Mouse (Mus musculus) right cerebral cortex, postnatal 14 days (tissue): ENCODE data around the gene 4931406C07Rik.

Experiments
- DNase-seq: peaks from one replicate; pipeline ENCODE4 v3.0.0; 2022

Gene 4931406C07Rik

DNA sequence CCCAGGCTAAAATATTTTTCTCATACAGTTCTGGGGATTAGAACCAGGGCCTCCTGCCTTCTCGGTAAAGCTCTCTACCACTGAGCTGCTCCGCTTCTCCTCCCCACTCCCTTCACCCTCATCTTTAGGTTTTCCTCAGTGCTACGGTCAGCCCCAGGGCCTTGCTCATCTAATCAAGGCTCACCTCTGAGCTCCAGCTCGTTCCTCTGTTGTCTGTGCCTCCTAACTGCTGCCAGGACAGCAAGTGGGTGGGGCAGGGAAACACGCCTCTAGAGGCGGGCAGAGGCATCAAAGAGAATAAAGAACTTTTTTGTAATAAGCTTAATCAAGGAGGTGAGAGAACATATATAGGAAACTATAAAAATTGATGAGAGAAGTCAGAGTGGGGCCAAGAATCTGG lies 18.4 kb downstream of the 4931406C07Rik start:
- DNase-seq = no peak

DNA sequence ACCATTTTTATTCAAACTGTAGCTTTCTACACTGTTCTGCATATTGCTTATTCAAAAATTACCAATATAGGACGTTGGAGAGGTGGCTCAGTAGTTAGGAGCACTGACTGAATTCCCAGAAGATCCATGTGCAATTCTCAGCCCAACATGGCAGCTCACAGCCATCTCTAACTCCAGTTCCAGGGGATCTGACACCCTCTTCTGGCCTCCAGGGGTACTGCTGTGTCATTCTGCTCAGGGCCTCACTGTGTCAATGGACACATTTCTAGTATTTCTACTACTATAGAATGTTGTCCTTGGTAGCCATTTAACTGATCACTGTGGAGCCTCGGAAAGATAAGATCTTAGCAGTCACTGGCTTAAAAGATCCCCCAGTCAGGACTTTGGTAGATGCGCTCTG lies 20.8 kb downstream of the 4931406C07Rik start:
- no peak for DNase-seq

DNA sequence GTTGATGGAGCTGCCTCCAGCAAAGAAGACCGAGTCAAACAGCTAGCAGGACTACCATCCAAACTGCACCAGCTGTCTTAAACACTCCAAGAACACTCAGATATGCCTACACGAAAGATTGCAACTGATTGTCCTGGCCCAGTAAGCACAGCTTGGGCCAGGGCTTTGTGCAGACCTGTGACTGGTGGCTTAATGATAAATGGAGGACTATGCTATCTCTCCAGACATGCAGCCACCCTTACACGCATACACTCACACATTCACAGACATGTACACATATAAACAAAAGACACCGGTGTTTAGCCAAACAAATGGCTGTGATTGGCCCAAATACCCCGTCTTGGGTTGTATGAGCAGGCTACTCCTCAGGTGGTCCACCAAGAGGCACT lies 25.8 kb downstream of the 4931406C07Rik start:
- DNase-seq = no peak

DNA sequence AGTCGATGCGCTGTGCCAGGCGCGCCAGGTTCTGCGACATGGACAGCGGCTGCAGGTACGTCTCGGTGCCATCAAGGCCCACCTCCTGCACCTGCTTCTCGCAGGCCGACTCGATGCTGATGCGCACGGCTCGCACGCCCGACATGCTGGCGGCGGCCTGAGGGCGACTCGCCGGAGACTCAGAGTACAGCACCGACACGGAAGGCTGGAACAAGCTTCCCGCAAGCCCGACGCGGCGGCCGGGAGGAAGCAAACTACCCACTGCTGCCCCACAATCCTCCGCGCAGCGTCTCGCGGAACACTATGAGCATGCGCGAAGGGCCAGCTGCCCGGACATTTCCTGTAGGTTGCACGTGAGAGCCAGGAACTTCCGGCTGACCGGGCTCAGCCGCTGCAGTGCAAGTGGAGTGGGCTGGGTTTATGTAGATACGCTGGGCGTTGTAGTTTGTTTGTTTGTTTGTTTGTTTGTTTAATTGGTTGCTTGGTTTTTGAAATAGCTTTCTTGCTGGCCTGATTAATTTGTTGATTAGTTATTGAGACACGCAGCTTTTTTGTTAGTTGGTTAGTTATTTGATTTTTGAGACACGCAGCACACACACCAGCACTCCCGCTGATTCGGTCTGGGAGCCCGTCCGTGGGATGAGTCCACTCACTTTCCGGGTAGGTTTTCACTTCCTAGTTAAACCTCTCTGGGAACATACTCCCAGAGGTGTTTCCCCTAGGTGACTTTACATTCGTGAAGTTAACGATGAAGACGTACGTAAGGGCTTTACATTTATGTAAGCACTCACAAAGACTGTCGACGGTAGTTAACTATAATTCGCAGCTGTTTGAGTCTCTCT lies 26.4 kb downstream of the 4931406C07Rik start, which contains the start of gene Med17:
Gene Med17 (minus strand): TSS at position 283 of the 842 bp plus-strand sequence.
- peak; percentile 93 for DNase-seq

DNA sequence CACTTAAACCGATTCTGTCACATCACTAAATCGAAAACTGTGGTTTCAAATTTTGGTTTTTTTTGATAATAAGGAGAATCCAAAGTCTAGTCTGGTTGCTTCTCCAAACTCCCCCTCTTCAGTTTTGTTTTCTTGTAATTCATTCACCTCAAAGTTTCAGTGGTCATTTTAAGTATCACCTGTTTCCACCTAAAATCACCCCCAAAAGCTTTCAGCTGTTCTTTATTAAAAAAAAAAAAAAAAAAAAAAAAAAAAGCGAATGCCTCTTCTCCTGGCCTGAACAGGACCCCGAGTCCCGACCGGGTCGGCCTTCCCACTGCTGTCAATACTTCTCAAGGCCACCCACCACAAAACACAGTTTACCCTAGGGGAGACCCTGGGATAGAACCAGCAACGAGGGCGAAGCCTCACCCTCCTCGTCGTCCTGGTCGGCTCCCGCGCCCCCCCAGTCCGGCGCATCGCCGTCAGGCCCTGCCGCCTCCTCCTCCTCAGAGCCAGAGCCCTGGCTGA lies 27.1 kb downstream of the 4931406C07Rik start:
- no peak for DNase-seq

DNA sequence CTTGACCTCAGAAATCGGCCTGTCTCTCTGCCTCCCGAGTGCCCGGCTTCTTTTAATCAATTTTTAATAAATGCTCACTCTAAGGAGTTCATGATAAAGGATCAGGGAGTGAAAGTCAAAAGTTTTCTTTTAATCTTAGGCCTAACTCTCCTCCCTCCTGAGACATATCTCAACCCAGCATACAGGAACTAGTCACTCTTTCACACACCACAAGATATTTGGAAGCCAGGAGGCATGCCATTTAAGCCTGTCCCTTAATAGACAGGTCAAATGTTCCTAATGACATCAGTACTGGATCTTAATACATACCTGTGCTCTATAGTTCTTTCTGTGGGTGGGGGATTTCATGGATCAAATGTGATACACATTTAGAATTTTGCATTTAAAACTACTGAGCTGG lies 27.9 kb downstream of the 4931406C07Rik start:
- DNase-seq = no peak

DNA sequence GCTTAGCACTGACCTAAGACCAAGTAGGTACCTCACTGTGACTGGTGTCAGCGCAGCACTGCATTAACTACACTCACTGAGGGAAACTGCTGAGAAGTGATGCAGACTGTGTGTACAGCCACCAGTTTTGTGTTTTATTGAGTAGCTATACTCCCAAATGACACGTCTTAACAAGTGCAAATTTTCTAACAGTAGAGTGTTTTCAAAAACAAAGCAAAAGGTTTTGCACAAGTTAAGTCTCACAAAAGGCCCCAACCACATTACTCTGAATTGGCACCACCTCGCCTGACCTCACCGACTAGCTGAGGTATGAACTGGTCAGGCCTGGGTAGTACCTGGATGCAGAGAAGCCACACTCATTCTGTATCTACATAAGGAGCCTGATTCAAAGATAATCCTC lies 29.4 kb downstream of the 4931406C07Rik start:
- DNase-seq = no peak

DNA sequence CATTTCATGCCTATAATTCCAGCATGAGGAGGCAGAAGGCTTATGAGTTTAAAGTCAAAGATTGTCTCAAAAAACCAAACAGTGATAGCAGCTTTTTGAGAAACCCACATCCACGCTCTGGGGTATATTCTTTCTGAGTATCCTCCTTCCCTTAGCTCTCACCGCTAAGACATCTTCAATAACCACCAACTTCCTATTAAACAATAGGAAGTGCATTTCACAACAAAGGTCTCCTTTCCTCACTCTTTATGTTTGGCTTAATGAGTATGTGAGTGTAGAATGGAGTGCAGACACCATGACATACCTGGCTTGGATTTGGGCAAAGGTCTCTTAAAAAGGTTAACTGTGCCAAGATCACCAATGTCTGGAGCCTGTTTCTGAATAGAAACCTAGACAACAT lies 32.3 kb downstream of the 4931406C07Rik start:
- no peak for DNase-seq

DNA sequence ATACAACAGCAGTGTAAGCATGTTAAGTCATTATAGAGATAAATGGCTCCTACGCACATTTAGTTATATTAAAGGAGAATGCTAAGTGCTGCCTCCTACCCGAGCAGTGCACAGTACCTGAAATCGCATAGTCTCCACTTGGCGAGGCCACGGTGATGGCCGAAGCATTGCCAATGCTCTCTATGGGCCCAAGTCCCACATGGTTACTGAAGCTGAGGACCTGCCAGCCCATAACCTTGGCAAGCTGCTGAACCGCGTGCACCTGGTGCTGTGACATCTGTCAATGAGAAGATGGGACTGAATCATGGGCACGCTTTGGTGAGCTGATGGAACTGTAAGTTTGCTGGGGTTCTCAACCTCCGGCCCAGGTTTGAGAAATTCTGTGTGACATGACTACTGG lies 42.8 kb downstream of the 4931406C07Rik start:
- DNase-seq = no peak

DNA sequence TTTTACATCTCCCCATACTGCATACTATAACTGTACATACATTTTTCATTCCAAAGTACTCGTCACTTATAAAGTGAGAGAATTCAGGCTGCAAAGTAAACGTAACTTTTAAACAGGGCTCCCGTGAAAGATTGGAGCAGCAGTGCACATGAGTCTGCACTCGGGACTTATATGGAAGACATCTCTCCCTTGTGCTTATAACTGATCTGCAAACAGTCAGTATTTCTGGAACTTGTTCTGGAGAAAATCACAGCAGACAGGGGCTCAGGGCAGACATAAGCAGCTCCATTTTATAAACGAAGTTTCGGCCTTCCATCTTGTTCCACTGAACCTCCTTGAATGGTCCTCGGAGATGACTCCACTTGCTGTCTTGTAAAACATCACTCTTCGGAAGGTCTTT lies 44.3 kb downstream of the 4931406C07Rik start:
- DNase-seq = no peak

DNA sequence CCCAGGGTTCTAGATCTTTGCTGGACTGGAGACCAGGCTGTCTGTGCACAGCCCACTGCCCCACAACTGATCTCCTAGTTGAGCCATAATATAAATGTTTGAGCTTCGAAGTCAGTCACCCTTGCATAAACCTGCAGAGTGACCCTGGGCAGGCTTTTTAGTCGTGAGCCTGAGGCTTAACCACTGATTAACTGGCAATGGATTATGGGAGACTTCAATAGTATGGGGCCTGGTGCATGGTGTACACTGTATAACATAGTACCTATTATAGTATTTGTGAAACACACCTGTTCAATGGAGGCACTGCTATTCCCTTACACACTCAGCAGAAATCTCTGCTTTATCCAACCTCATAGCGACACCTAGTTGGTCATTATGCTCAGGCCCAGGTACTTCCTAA lies 50.0 kb downstream of the 4931406C07Rik start:
- DNase-seq = no peak

DNA sequence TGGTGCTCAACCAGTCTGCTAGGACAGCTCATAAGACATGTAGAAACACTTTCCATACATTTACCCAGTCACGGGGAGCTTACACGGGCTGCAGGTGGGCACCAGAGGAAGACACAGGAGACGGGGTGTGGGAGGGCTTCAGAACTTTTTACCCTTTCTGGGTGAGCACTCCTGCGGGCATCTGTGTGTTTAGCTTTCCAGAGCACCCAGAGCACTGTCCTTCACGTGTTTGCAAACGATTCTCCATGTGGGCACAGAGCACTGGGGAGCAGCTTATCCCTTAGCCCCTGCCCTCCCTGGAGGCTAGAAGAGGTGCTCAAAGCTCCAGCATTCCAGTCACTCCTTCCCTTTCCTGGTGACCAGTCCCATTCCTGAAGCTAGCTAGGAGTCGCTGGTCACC lies 51.7 kb downstream of the 4931406C07Rik start:
- no peak for DNase-seq

DNA sequence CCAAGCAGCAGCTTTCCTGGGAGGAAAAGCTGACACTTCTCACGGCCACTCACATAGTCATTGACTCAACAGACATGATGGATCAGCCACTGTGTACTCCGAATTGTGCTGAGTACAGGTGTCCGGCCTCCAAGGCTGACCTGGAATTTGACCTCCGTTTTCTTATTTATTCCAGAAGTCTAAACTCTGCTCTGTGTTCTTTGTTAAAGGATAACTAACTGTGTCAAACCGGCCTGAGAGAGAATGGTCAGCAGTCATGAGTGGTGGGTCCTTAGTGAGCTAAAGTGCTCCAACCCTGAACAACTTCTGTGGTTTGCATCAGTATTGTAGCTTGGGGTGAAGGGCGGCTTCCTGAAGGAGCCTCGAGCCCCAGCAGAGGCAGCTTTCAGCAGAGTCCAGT lies 54.1 kb downstream of the 4931406C07Rik start:
- no peak for DNase-seq

DNA sequence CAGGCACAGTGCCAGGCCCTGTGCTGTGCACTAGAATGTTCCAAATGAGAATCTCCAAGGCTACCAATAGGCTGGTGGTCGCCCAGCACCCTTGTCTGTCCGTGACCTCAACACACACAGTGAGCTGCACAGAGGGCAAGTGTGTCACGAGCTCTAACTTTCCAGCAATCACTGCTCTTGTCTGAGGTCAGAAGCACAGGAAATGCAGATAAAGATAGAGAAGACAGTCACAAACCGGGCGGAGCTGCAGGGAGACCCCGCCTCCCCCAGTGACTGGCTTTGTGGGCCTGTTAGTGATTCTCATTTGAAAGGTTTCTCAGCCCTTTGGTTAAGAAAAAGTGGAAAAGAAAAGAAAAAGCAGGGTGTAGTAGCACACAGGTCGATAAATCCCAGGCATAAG lies 55.9 kb downstream of the 4931406C07Rik start:
- DNase-seq = no peak

DNA sequence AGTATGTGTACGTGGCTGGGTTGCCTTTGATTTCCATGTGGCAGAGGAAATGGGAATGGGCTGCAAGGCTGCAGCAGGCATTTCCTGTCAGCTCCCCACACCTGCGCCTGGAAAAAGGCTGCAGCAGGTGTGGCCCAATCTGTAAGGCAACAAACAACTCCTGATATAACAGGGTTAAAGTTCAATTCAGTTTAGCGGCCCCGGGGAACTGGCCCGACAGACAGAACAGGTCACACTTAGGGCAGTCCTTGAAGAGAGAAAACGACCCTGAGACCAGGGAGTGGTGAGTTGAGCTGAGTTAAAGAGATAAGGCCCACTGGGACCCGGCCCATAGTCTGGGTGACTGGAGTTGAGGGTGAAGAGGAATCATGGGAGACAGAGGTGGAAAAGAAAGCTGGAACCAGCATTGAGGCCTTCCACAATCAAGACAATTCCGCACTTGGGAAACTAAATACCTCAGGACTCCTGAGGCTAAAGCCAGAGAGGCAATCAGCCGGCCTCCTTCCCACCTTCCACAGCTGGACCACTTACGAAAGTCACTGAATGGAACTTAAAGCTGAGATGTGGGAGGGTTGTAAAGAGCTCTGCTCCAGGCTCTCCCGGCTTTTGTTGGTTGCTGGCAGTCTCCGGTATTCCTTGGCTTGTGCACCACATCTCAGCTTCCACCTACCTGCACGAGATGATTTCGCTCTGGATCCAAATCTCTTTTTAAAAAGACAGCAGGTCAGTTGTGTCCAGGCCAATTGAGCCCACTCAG lies 60.8 kb downstream of the 4931406C07Rik start:
- DNase-seq = no peak

DNA sequence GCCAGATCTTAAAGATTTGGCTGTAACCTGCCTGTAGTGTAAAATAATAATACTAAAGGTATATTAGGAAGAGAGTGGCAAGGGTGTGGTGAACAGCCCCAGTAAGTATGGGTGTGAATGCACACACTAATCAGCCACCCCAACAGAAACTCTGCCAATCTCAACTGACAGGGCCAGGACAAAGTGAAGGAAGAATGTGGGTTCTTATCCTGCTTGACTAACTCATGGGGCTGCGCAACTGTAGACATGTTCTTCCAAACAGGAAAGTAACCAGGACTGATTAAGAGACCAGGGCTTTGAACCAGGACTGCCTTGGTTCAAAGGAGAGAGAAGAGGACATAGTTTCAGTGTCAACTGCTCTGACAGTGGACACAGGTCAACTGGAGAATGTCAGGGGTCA lies 64.1 kb downstream of the 4931406C07Rik start:
- DNase-seq = no peak

DNA sequence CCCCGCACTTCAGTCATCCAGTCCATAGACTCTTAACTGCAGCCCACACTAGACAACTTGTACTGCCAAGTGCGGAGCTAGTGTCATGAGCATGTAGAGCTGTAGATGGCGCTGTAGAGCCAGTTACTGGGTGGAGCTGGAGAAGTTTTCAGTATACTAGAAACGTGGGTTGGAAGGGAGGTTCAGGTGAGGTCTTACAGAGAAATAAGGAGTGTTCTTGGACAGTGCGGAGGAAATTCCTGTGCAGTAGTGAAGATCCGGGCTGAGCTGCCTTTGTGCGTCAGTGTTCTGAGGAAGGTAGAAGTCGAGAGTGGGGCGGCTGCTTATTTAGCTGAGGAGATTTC lies 64.7 kb downstream of the 4931406C07Rik start:
- DNase-seq = peak; percentile 63

DNA sequence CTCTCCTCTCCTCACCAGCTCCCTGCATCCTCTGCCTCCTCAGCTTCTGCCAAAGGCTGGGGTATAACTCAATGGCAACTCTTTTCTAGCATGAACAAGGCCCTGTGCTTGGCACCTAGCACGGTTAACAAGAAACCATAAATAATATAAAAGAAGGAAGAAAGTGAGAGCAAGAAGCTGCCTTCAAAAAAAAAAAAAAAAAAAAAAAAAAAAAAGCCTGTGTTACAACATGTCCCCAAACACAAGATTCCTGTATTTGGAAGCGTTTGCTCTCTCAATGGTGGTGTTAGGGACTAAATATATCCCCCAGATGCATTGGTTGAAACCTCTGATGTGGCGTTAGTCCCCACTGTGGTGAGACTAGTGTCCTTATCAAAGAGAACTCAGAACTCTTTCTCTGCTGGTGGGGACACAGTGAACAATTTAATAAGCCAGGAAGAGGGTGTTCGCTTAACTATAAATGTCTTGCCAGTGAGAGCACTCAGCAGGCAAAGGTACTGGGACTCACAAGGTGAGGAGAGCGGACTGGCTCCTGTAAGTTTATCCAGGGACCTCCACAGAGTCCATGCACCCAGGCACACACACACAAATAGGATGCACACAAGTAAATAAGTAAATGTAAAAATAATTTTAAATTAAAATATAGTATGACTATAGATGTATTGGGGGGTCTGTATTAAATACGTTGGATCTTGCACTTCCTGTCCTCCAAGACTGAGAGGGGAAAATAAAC lies 65.2 kb downstream of the 4931406C07Rik start:
- DNase-seq = no peak

DNA sequence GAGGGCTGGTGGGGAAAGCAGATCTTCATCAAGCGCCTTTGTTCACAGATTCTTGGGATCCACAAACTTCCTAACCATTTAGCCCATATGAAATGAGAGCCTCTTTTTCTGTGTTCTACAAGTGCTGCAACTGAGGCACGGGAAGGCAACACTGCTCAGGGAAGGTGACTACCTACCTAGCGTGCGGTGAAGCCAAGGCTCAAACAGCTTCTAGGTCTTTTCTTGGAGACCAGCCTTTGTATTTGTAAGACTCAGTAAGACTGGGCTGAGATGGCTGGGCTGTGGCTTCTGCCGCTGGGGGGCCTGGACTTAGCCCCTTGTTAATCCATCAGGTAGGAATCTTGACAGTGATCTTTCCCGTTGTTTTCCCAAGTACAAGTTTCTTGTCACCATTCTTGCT lies 66.2 kb downstream of the 4931406C07Rik start:
- no peak for DNase-seq

DNA sequence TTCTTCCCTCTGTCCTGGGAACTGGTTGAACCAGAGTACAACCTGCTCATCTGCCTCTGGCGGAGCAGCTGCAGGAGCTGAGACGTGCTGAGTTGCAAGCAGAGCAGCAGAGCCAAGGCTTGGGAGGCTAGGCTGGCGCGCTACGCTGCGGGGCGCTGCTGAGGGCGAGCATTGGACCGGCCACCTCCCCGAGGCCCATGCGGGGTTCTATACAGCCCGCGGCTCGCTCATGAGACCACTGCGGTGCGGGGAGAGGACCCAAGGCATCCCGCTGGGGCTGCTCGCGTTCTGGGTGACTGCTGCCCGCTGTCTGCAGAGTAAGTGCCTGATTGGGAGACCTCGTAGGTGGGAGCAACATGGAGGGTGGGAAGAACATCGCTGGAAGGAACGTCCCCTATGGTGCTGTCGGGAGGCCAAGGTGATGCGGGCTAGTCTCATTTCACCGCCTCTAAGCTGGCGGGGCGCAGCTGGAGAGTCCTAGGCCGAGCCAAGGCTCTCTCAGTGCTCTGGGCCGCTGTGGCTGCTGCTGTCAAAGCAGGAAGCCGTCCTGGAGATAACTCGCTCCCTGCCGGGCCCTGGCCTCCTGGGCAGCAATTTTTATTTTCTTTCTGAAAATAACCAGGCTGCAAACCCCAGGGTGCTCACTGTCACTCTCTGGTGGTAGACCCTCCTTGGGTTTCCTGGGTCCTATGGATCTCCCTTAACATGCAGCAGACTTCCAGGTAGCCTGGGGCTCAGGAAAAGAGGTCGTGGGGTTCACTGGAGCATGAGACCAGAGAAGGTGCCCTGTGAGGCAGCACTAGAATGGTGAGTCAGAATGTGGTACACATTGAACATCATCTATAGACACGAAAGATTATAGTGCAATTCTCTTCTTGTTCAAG lies 67.0 kb downstream of the 4931406C07Rik start, which contains the start of gene Vstm5:
Gene Vstm5 (plus strand): TSS at position 4 of the 884 bp plus-strand sequence.
- peak; percentile 50 for DNase-seq

DNA sequence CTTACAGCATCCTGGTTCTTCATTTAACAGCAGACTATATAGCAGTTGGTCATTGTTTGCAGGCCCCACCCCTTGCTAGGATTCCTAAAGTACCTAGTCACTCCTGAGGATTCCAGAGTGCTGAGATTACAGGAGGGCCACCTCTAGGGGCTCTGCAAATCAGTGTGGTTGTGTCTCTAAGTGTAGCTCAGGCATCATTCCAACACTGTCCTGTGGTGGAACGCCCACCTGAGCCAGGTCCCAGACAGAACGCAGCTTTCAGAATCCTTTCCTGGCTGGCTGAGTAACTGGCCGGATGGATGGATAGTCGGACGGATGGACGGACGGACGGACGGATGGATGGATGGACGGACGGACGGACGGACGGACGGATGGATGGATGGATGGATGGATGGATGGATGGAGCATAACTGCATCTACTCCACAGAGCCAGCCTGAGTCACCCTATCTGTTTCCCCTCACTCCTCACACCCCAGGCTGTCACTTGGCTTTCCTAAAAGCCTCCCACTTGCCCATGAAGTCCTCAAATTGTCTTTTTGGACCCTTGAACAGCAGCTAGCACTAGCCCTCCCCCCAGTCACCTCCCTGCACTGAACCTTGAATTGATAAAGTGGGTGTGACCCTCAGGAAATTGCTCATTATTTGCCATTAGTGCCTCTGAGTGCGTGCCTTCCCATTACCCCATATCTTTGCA lies 67.8 kb downstream of the 4931406C07Rik start:
- DNase-seq = no peak
